Mouse (Mus musculus): ENCODE measurements at regions not wholly inside any gene's neighbourhood (a gene's known extent, or its start where the extent isn't known, plus 50 kb on each side); places are given as distances from the start of the nearest gene placed in this dataset.

GRCm38 (mm10) chr6:48224206-48224605, 137.8 kb upstream of the Zfp746 start:
- no peak for TF ChIP-seq POLR2A (IDR thresholded peaks at IDR 0.05; ENCODE audit: borderline replicate concordance, insufficient read depth, low read length)
- no peak for TF ChIP-seq CTCF (IDR thresholded peaks at IDR 0.05; ENCODE audit: borderline replicate concordance, insufficient read depth, low read depth, low read length)

Measured in cerebellum, adult 2 months (tissue).